Mouse (Mus musculus): ENCODE data around the gene Wipf2. TPM values are rescaled to one million over a fixed set of nuclear protein-coding genes. Genes with fewer than 3 reads are reported as not detected.

Wipf2 gene
- total RNA-seq, 1 experiment from 2014 or later, result 6.7 TPM

GRCm38 (mm10) chr11:98934367-98934766 is 70.9 kb downstream of the Wipf2 start:
- no peak for ATAC-seq (replicated peaks in 1 of 2; ENCODE audit: insufficient read depth in 1 of 2, low FRiP score in 2 of 2, low TSS enrichment in 1 of 2, low read depth in 1 of 2, poor library complexity in 2 of 2, severe bottlenecking in 2 of 2)

- ATAC-seq (replicated peaks in 1 of 2; ENCODE audit: insufficient read depth in 1 of 2, low FRiP score in 2 of 2, low TSS enrichment in 1 of 2, low read depth in 1 of 2, poor library complexity in 2 of 2, severe bottlenecking in 2 of 2), result no peak
These were observed 71.7 kb downstream of the Wipf2 start for GRCm38 (mm10) chr11:98935123-98935522.

- no peak for ATAC-seq (replicated peaks in 1 of 2; ENCODE audit: insufficient read depth in 1 of 2, low FRiP score in 2 of 2, low TSS enrichment in 1 of 2, low read depth in 1 of 2, poor library complexity in 2 of 2, severe bottlenecking in 2 of 2)
These were observed 72.7 kb downstream of the Wipf2 start for GRCm38 (mm10) chr11:98936170-98936569.

- no peak for ATAC-seq (replicated peaks in 1 of 2; ENCODE audit: insufficient read depth in 1 of 2, low FRiP score in 2 of 2, low TSS enrichment in 1 of 2, low read depth in 1 of 2, poor library complexity in 2 of 2, severe bottlenecking in 2 of 2)
These were observed 73.4 kb downstream of the Wipf2 start for GRCm38 (mm10) chr11:98936606-98937409.

- peak; percentile 37 to 53 for ATAC-seq (replicated peaks in 1 of 2; ENCODE audit: insufficient read depth in 1 of 2, low FRiP score in 2 of 2, low TSS enrichment in 1 of 2, low read depth in 1 of 2, poor library complexity in 2 of 2, severe bottlenecking in 2 of 2)
These were observed 74.0 kb downstream of the Wipf2 start for GRCm38 (mm10) chr11:98937410-98937913.

GRCm38 (mm10) chr11:98937914-98938694 is 74.7 kb downstream of the Wipf2 start:
- ATAC-seq (replicated peaks in 1 of 2; ENCODE audit: insufficient read depth in 1 of 2, low FRiP score in 2 of 2, low TSS enrichment in 1 of 2, low read depth in 1 of 2, poor library complexity in 2 of 2, severe bottlenecking in 2 of 2), result no peak

GRCm38 (mm10) chr11:98938701-98939083 is 75.3 kb downstream of the Wipf2 start:
- no peak for ATAC-seq (replicated peaks in 1 of 2; ENCODE audit: insufficient read depth in 1 of 2, low FRiP score in 2 of 2, low TSS enrichment in 1 of 2, low read depth in 1 of 2, poor library complexity in 2 of 2, severe bottlenecking in 2 of 2)

- ATAC-seq (replicated peaks in 1 of 2; ENCODE audit: insufficient read depth in 1 of 2, low FRiP score in 2 of 2, low TSS enrichment in 1 of 2, low read depth in 1 of 2, poor library complexity in 2 of 2, severe bottlenecking in 2 of 2), result no peak
These were observed 75.9 kb downstream of the Wipf2 start for GRCm38 (mm10) chr11:98939084-98939952.

GRCm38 (mm10) chr11:98939953-98940641 is 76.7 kb downstream of the Wipf2 start:
- ATAC-seq (replicated peaks in 1 of 2; ENCODE audit: insufficient read depth in 1 of 2, low FRiP score in 2 of 2, low TSS enrichment in 1 of 2, low read depth in 1 of 2, poor library complexity in 2 of 2, severe bottlenecking in 2 of 2), result no peak

- ATAC-seq (replicated peaks in 1 of 2; ENCODE audit: insufficient read depth in 1 of 2, low FRiP score in 2 of 2, low TSS enrichment in 1 of 2, low read depth in 1 of 2, poor library complexity in 2 of 2, severe bottlenecking in 2 of 2), result no peak
These were observed 77.3 kb downstream of the Wipf2 start for GRCm38 (mm10) chr11:98940776-98941175.

GRCm38 (mm10) chr11:98941341-98941825 is 77.9 kb downstream of the Wipf2 start:
- no peak for ATAC-seq (replicated peaks in 1 of 2; ENCODE audit: insufficient read depth in 1 of 2, low FRiP score in 2 of 2, low TSS enrichment in 1 of 2, low read depth in 1 of 2, poor library complexity in 2 of 2, severe bottlenecking in 2 of 2)

GRCm38 (mm10) chr11:98941826-98942550 is 78.5 kb downstream of the Wipf2 start:
- ATAC-seq (replicated peaks in 1 of 2; ENCODE audit: insufficient read depth in 1 of 2, low FRiP score in 2 of 2, low TSS enrichment in 1 of 2, low read depth in 1 of 2, poor library complexity in 2 of 2, severe bottlenecking in 2 of 2), result peak; percentile 52 to 58

GRCm38 (mm10) chr11:98942555-98942922 is 79.1 kb downstream of the Wipf2 start:
- ATAC-seq (replicated peaks in 1 of 2; ENCODE audit: insufficient read depth in 1 of 2, low FRiP score in 2 of 2, low TSS enrichment in 1 of 2, low read depth in 1 of 2, poor library complexity in 2 of 2, severe bottlenecking in 2 of 2), result no peak

GRCm38 (mm10) chr11:98942923-98943641 is 79.6 kb downstream of the Wipf2 start:
- ATAC-seq (replicated peaks in 1 of 2; ENCODE audit: insufficient read depth in 1 of 2, low FRiP score in 2 of 2, low TSS enrichment in 1 of 2, low read depth in 1 of 2, poor library complexity in 2 of 2, severe bottlenecking in 2 of 2), result 0 out of 4 replicates have a peak, but pooled peaks of 1 of the 2 experiments have one; percentile 4

- ATAC-seq (replicated peaks in 1 of 2; ENCODE audit: insufficient read depth in 1 of 2, low FRiP score in 2 of 2, low TSS enrichment in 1 of 2, low read depth in 1 of 2, poor library complexity in 2 of 2, severe bottlenecking in 2 of 2), result no peak
These were observed 80.5 kb downstream of the Wipf2 start for GRCm38 (mm10) chr11:98943741-98944461.
